Mouse (Mus musculus) forebrain, embryonic 12.5 days (tissue): ENCODE measurements around the gene Golga2. TPM values are rescaled to one million over a fixed set of nuclear protein-coding genes. Genes with fewer than 3 reads are reported as not detected.
A peak's percentile ranks its signal among the peaks of the same experiment; 100 is the strongest.

Experiments
- ATAC-seq: fragments of 200-750 bp; cut with Nextera tagmentation; 2 replicates; pipeline ENCODE4 v1.8.0; 2017; ENCODE audit warnings: moderate TSS enrichment; ENCODE audit not compliant: low FRiP score
- H3K27ac ChIP-seq: fragments of 300-500 bp; sonication (generic); 2 replicates; pipeline ENCODE4 v1.5.1; 2016; ENCODE audit warnings: mild to moderate bottlenecking
- H3K27me3 ChIP-seq: fragments of 300-500 bp; sonication (generic); 2 replicates; pipeline ENCODE4 v1.6.1; 2016; ENCODE audit warnings: mild to moderate bottlenecking
- H3K36me3 ChIP-seq: fragments of 300-500 bp; sonication (generic); replicated peaks from 2 replicates; pipeline ENCODE4 v1.6.1; 2016; ENCODE audit warnings: mild to moderate bottlenecking
- H3K4me1 ChIP-seq: fragments of 300-500 bp; sonication (generic); 2 replicates; pipeline ENCODE4 v1.6.1; 2016
- H3K4me2 ChIP-seq: fragments of 300-500 bp; sonication (generic); 2 replicates; pipeline ENCODE4 v1.6.1; 2016; ENCODE audit warnings: mild to moderate bottlenecking, moderate library complexity
- H3K4me3 ChIP-seq: fragments of 300-500 bp; sonication (generic); replicated peaks from 2 replicates; pipeline ENCODE4 v1.5.1; 2016; ENCODE audit warnings: mild to moderate bottlenecking
- H3K9ac ChIP-seq: fragments of 300-500 bp; sonication (generic); 2 replicates; pipeline ENCODE4 v1.6.1; 2016; ENCODE audit warnings: mild to moderate bottlenecking
- H3K9me3 ChIP-seq: fragments of 300-500 bp; sonication (generic); 2 replicates; pipeline ENCODE4 v1.6.1; 2016
- WGBS: fragments of 180-500 bp; shearing (Covaris S2); methylation state at CpG from one replicate; pipeline ENCODE4 v1.1.7; 2016; 5-methylcytosine and 5-hydroxymethylcytosine counted together
- polyA plus RNA-seq: library from polyadenylated mRNA; unstranded; fragments of >200 nt; fragmentation: Nextera tagmentation; extraction: Ambion mirVana; gene quantifications from 2 replicates; pipeline ENCODE4 v1.2.1, GENCODE M21; 2016

Gene Golga2
- polyA plus RNA-seq, 1 experiment from 2014 or later = 23.0 TPM

- Histone ChIP-seq H3K9ac (no peak overlapping the region), H3K27me3 (peaks cover 9% of the 10 kb centered on the region), H3K4me3 (no peak overlapping the region), H3K27ac (peak overlapping the region; percentile 88), H3K36me3 (no peaks in the 10 kb centered on the region), H3K4me1 (peaks cover 34% of the 10 kb centered on the region), H3K9me3 (no peaks in the 10 kb centered on the region), H3K4me2 (peak overlapping the region; percentile 17; the same call in 1 of the 2 replicates)
- 67% methylated on average over 7 of the region's 7 CpGs for WGBS
- ATAC-seq = peak; percentile 82
Observed at GRCm38 (mm10) chr2:32322754-32323741, 35.9 kb downstream of the Golga2 start.

- Histone ChIP-seq H3K9me3 (no peaks in the 10 kb centered on the region), H3K4me2 (no peak overlapping the region), H3K27me3 (no peaks in the 10 kb centered on the region; the same call in 1 of the 2 replicates), H3K4me3 (no peak overlapping the region), H3K4me1 (peaks cover 31% of the 10 kb centered on the region), H3K27ac (no peak overlapping the region), H3K9ac (no peak overlapping the region), H3K36me3 (no peaks in the 10 kb centered on the region)
- no peak for ATAC-seq
- WGBS = 61% methylated on average over 4 of the region's 4 CpGs
Observed at GRCm38 (mm10) chr2:32324322-32324721, 37.1 kb downstream of the Golga2 start.

GRCm38 (mm10) chr2:32325342-32325741 is 38.2 kb downstream of the Golga2 start:
- 74% methylated on average over 7 of the region's 7 CpGs for WGBS

GRCm38 (mm10) chr2:32327200-32327599 is 40.0 kb downstream of the Golga2 start:
- Histone ChIP-seq H3K9me3 (no peaks in the 10 kb centered on the region), H3K4me3 (no peak overlapping the region), H3K4me1 (peaks cover 20% of the 10 kb centered on the region), H3K4me2 (no peak overlapping the region), H3K9ac (no peak overlapping the region), H3K36me3 (no peaks in the 10 kb centered on the region), H3K27me3 (no peaks in the 10 kb centered on the region; the same call in 1 of the 2 replicates), H3K27ac (no peak overlapping the region)
- 85% methylated on average over 4 of the region's 4 CpGs for WGBS
- ATAC-seq = no peak

More at GRCm38 (mm10) chr2:32325342-32325741, 38.2 kb downstream of the Golga2 start:
- no peak for ATAC-seq
- Histone ChIP-seq H3K9ac (no peak overlapping the region), H3K4me3 (no peak overlapping the region), H3K27ac (no peak overlapping the region), H3K4me2 (no peak overlapping the region), H3K4me1 (peaks cover 24% of the 10 kb centered on the region), H3K36me3 (no peaks in the 10 kb centered on the region), H3K9me3 (no peaks in the 10 kb centered on the region), H3K27me3 (no peaks in the 10 kb centered on the region; the same call in 1 of the 2 replicates)

- H3K9ac ChIP-seq = no peak overlapping the region
- H3K4me2 ChIP-seq = no peak overlapping the region
- no peak overlapping the region for H3K27ac ChIP-seq
- H3K4me1 ChIP-seq = 0 out of 2 replicates have a peak, but pooled peaks cover 8% of the 10 kb centered on the region
- H3K27me3 ChIP-seq = no peaks in the 10 kb centered on the region; the same call in 1 of the 2 replicates
- 32% methylated on average over 13 of the region's 13 CpGs for WGBS
- H3K9me3 ChIP-seq = no peaks in the 10 kb centered on the region
- H3K36me3 ChIP-seq = no peaks in the 10 kb centered on the region
- no peak overlapping the region for H3K4me3 ChIP-seq
- no peak for ATAC-seq
Observed at GRCm38 (mm10) chr2:32328911-32329460, 41.8 kb downstream of the Golga2 start.

- Histone ChIP-seq H3K9me3 (no peaks in the 10 kb centered on the region), H3K9ac (no peak overlapping the region), H3K27me3 (no peaks in the 10 kb centered on the region; the same call in 1 of the 2 replicates), H3K4me3 (no peak overlapping the region), H3K4me2 (no peak overlapping the region), H3K27ac (no peak overlapping the region), H3K36me3 (no peaks in the 10 kb centered on the region), H3K4me1 (0 out of 2 replicates have a peak, but pooled peaks cover 8% of the 10 kb centered on the region)
- WGBS = 58% methylated on average over 6 of the region's 6 CpGs
- no peak for ATAC-seq
Observed at GRCm38 (mm10) chr2:32329531-32329930, 42.3 kb downstream of the Golga2 start.

- Histone ChIP-seq H3K4me1 (0 out of 2 replicates have a peak, but pooled peaks cover 8% of the 10 kb centered on the region), H3K36me3 (peaks cover 9% of the 10 kb centered on the region; the same call in 1 of the 2 replicates), H3K9me3 (no peaks in the 10 kb centered on the region), H3K27ac (no peak overlapping the region), H3K4me2 (no peak overlapping the region), H3K9ac (no peak overlapping the region), H3K4me3 (no peak overlapping the region), H3K27me3 (no peaks in the 10 kb centered on the region; the same call in 1 of the 2 replicates)
- 90% methylated on average over 5 of the region's 5 CpGs for WGBS
- ATAC-seq = no peak
Observed at GRCm38 (mm10) chr2:32332159-32332558, 45.0 kb downstream of the Golga2 start.

GRCm38 (mm10) chr2:32335888-32336287 is 48.7 kb downstream of the Golga2 start:
- H3K36me3 ChIP-seq = peaks cover 9% of the 10 kb centered on the region; the same call in 1 of the 2 replicates
- H3K27ac ChIP-seq = no peak overlapping the region
- H3K4me3 ChIP-seq = no peak overlapping the region
- no peaks in the 10 kb centered on the region; the same call in 1 of the 2 replicates for H3K4me1 ChIP-seq
- no peak for ATAC-seq
- H3K9ac ChIP-seq = no peak overlapping the region
- WGBS = 53% methylated on average over 15 of the region's 15 CpGs
- H3K9me3 ChIP-seq = no peaks in the 10 kb centered on the region
- no peak overlapping the region for H3K4me2 ChIP-seq
- H3K27me3 ChIP-seq = no peaks in the 10 kb centered on the region; the same call in 1 of the 2 replicates

GRCm38 (mm10) chr2:32339912-32340642 is 52.9 kb downstream of the Golga2 start:
- 40% methylated on average over 26 of the region's 26 CpGs for WGBS

GRCm38 (mm10) chr2:32340836-32341633 is 53.9 kb downstream of the Golga2 start:
- H3K36me3 ChIP-seq = peaks cover 5% of the 10 kb centered on the region; the same call in 1 of the 2 replicates
- WGBS = 87% methylated on average over 13 of the region's 13 CpGs
- peaks cover 8% of the 10 kb centered on the region for H3K4me1 ChIP-seq
- no peaks in the 10 kb centered on the region; the same call in 1 of the 2 replicates for H3K27me3 ChIP-seq
- no peak overlapping the region for H3K9ac ChIP-seq
- no peak overlapping the region for H3K4me3 ChIP-seq
- H3K4me2 ChIP-seq = no peak overlapping the region
- no peak overlapping the region for H3K27ac ChIP-seq
- ATAC-seq = no peak
- H3K9me3 ChIP-seq = no peaks in the 10 kb centered on the region

More at GRCm38 (mm10) chr2:32339912-32340642, 52.9 kb downstream of the Golga2 start:
- ATAC-seq = no peak
- Histone ChIP-seq H3K36me3 (peaks cover 9% of the 10 kb centered on the region; the same call in 1 of the 2 replicates), H3K9me3 (no peaks in the 10 kb centered on the region), H3K4me3 (no peak overlapping the region), H3K27me3 (no peaks in the 10 kb centered on the region; the same call in 1 of the 2 replicates), H3K27ac (no peak overlapping the region), H3K4me1 (peaks cover 8% of the 10 kb centered on the region), H3K4me2 (no peak overlapping the region), H3K9ac (no peak overlapping the region)

- H3K27me3 ChIP-seq = no peaks in the 10 kb centered on the region; the same call in 1 of the 2 replicates
- H3K4me1 ChIP-seq = peaks cover 8% of the 10 kb centered on the region
- H3K4me3 ChIP-seq = no peak overlapping the region
- no peaks in the 10 kb centered on the region for H3K36me3 ChIP-seq
- WGBS = 82% methylated on average over 4 of the region's 4 CpGs
- H3K9ac ChIP-seq = no peak overlapping the region
- H3K9me3 ChIP-seq = no peaks in the 10 kb centered on the region
- H3K4me2 ChIP-seq = no peak overlapping the region
- ATAC-seq = no peak
- no peak overlapping the region for H3K27ac ChIP-seq
Observed at GRCm38 (mm10) chr2:32341634-32341939, 54.4 kb downstream of the Golga2 start.
